Mouse (Mus musculus) gastrocnemius, adult 2 months (tissue): ENCODE measurements around the gene Fgf7. TPM values are rescaled to one million over a fixed set of nuclear protein-coding genes. Genes with fewer than 3 reads are reported as not detected.

Experiments
- DNase-seq: peaks from one replicate; pipeline ENCODE4 v3.0.0; 2022
- H3K27ac ChIP-seq: fragments of 200-600 bp; 2 replicates; pipeline ENCODE4 v1.8.1; 2022; ENCODE audit warnings: mild to moderate bottlenecking
- H3K4me3 ChIP-seq: fragments of 200-600 bp; 2 replicates; pipeline ENCODE4 v1.8.1; 2022; ENCODE audit warnings: mild to moderate bottlenecking, moderate library complexity
- CTCF ChIP-seq: fragments of 200-600 bp; IDR thresholded peaks from 2 replicates; pipeline ENCODE4 v1.8.1; 2022; ENCODE audit warnings: antibody characterized with exemption, mild to moderate bottlenecking, moderate library complexity
- intact Hi-C: fragments of 180-260 bp; cut with DNase I; formaldehyde crosslinking; loops from one replicate; pipeline ENCODE4 v1.15.1; 2025
- total RNA-seq, 2 experiments: library from RNA; stranded (reverse); gene quantifications; 2 replicates each; pipeline ENCODE4 v1.2.3; 2021

The Fgf7 gene
- total RNA-seq, 2 experiments from 2014 or later: 4.2 TPM

GRCm38 (mm10) chr2:126065303-126065856 is 30.9 kb downstream of the Fgf7 start:
- Histone ChIP-seq H3K27ac (peak overlapping the region; percentile 46; the same call in 1 of the 2 replicates), H3K4me3 (no peak overlapping the region)
- intact Hi-C loops: no loop called here
- no peak for TF ChIP-seq CTCF
- DNase-seq: no peak

GRCm38 (mm10) chr2:126069740-126070139 is 35.3 kb downstream of the Fgf7 start:
- Histone ChIP-seq H3K4me3 (no peak overlapping the region), H3K27ac (no peak overlapping the region)
- intact Hi-C loops: no loop called here
- no peak for TF ChIP-seq CTCF
- DNase-seq: no peak

- DNase-seq: no peak
- no peak for TF ChIP-seq CTCF
- intact Hi-C loops: no loop called here
- Histone ChIP-seq H3K4me3 (no peak overlapping the region), H3K27ac (0 out of 2 replicates have a peak overlapping the region, but pooled peaks have one; percentile 0)
These were observed 39.3 kb downstream of the Fgf7 start for GRCm38 (mm10) chr2:126073744-126074143.

- intact Hi-C loops: no loop called here
- no peak overlapping the region for H3K4me3 ChIP-seq
- DNase-seq: no peak
- H3K27ac ChIP-seq: 0 out of 2 replicates have a peak overlapping the region, but pooled peaks have one; percentile 31
- no peak for TF ChIP-seq CTCF
These were observed 42.0 kb downstream of the Fgf7 start for GRCm38 (mm10) chr2:126076506-126076905.

- Histone ChIP-seq H3K27ac (peak overlapping the region; percentile 20; the same call in 1 of the 2 replicates), H3K4me3 (no peak overlapping the region)
- DNase-seq: no peak
- intact Hi-C loops: no loop called here
- TF ChIP-seq CTCF: no peak
These were observed 44.6 kb downstream of the Fgf7 start for GRCm38 (mm10) chr2:126079086-126079485.

- TF ChIP-seq CTCF: no peak
- Histone ChIP-seq H3K4me3 (no peak overlapping the region), H3K27ac (no peak overlapping the region)
- intact Hi-C loops: no loop called here
- peak; percentile 78 for DNase-seq
These were observed 49.9 kb downstream of the Fgf7 start for GRCm38 (mm10) chr2:126084326-126084725.

- H3K27ac ChIP-seq: no peak overlapping the region
These were observed 51.7 kb downstream of the Fgf7 start for GRCm38 (mm10) chr2:126086187-126086586.

GRCm38 (mm10) chr2:126090432-126090831 is 56.0 kb downstream of the Fgf7 start:
- Histone ChIP-seq H3K4me3 (no peak overlapping the region), H3K27ac (no peak overlapping the region)
- no peak for DNase-seq
- intact Hi-C loops: no loop called here
- no peak for TF ChIP-seq CTCF

More at GRCm38 (mm10) chr2:126086187-126086586, 51.7 kb downstream of the Fgf7 start:
- DNase-seq: no peak
- no peak for TF ChIP-seq CTCF
- intact Hi-C loops: no loop called here
- no peak overlapping the region for H3K4me3 ChIP-seq

GRCm38 (mm10) chr2:126094616-126095015 is 60.2 kb downstream of the Fgf7 start:
- no peak for DNase-seq
- intact Hi-C loops: no loop called here
- no peak overlapping the region for H3K4me3 ChIP-seq
- no peak overlapping the region for H3K27ac ChIP-seq
- no peak for TF ChIP-seq CTCF

Other genes starting within 250 kb of the Fgf7 start
- 1 to 10 TPM; 2.8 to 4.2 TPM for gene Galk2, start 175.5 kb upstream of the Fgf7 start, total RNA-seq
- gene Cops2, start 175.5 kb upstream of the Fgf7 start, total RNA-seq: 100 to 1,000 TPM; 109 to 116 TPM
- gene Fam227b, start 117.3 kb downstream of the Fgf7 start, total RNA-seq: not detected
- 1 to 10 TPM; 5.8 TPM for gene Dtwd1, start 117.5 kb downstream of the Fgf7 start, total RNA-seq
- not detected for gene Gm17555, start 180.4 kb downstream of the Fgf7 start, total RNA-seq